Mouse (Mus musculus): ENCODE results near the gene Gata2.

Gene Gata2

GRCm38 (mm10) chr6:88196054-88196732 is 2.5 kb downstream of the Gata2 start:
- no peak for DNase-seq

GRCm38 (mm10) chr6:88196733-88197312 is 3.1 kb downstream of the Gata2 start:
- no peak for DNase-seq

GRCm38 (mm10) chr6:88197313-88198069 is 3.8 kb downstream of the Gata2 start:
- no peak for DNase-seq

DNA sequence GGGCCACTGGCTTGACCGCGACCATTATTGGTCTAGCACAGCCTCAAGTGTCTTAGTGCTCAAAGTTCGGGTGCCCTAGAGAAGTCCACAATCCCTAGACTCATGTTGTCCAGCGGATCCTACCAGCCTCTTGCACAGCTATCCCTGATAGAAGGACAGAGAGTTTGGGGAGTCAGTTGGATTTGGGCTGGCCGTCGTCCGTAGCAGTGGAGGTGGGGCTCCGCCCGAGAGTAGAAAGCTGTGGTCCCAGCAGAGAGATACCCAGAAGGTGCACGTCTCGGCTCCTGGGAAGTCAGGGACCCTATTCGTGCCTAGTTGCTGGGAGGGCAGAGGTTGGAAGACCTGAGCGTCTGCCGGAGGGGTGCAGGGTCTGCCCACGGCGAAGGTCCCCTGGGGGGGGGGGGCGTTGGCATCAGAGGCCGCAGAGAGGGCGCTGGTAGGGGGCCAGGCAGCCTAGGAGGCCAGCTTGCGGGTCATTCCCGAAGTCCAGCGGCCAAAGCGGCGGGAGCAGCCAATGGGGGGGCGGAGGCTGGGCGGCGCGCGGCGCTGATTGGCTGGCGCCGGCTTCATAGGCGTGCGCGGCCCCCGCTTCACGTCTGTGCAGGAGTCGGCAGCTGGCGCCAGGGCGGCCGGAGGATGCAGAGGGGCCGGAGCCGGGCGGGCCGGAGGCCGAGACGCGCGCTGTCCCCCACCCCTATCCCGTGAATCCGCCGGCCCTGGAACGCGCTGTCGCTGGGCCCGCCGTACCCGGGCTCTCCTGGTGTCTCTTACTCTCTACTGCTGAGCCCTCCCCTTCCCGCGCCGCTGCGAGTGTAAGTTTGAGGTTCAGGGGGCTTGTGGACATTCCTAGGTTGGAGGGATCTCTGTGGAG is 4.6 kb downstream of the Gata2 start:
- no peak for DNase-seq

- DNase-seq = no peak
Observed at GRCm38 (mm10) chr6:88199001-88199717, 5.5 kb downstream of the Gata2 start.

- DNase-seq = no peak
Observed at GRCm38 (mm10) chr6:88199718-88200692, 6.3 kb downstream of the Gata2 start.

DNA sequence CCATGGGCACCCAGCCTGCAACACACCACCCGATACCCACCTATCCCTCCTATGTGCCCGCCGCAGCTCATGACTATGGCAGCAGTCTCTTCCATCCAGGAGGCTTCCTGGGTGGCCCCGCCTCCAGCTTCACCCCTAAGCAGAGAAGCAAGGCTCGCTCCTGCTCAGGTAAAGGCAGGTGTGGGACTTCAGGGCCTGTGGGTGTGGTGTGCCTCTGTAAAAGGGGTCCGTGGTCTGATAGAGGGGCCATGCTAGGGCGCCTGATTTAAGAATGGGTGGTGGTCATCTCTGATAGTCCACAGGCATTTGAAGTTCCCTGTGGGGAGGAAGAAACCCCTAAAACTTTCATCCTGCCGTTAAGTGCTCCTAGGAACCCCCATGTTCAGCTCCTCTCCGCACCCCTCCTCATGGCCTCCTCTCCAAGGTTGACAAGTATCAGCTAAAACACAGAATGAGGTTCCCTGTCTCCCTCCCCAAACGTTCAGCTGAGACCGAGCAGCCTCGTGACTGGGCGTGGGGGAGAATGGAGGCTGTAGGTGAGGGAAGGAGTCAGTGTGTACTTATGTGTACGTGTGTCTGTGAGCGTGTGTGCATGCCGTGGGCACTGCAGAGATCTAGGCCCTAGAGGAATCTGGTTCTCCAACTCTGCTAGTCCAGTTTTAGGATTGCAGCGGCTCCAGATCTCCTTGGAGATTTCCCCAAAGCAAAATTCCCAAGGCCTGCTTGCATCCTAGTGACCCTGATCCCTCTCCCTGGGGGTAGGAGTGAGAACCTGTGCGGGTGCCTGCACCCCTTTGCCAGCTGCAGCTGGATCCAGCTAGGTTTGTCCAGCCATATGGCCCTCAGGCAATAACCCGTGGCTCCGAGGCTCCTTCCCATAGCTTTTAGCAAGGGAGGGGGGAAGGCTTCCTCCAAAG is 7.3 kb downstream of the Gata2 start:
- DNase-seq = no peak

DNA sequence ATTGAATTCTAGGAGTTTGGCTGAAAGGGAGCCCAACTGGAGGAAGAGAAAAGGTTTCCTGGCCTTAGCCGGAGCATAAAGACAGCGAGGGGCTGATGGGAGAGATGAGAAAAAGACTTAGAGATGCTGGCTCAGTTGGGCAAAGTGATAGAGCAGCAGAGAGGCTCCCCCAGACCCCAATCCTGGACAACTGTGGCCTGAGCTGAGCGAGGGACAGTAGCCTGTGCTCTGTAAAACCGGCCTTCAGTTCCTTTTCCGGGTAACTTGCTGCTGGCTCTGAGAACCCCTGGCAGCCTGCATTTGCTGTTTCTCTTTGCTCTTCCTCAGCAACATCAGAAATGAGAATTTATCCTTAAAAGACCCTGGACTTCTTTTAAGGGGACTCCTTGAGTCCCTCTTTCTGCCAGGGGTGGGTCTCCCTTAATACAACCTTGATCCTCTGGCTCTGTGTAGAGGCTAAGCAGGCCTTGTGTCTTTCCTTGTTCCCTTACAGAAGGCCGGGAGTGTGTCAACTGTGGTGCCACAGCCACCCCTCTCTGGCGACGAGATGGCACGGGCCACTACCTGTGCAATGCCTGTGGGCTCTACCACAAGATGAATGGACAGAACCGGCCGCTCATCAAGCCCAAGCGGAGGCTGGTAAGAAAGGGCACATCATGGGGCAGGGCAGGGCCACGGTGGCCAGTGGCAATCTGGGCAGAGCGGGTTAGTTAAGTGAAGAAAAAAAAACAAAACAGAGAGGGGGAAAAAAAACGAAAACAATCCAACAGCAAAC is 8.4 kb downstream of the Gata2 start:
- DNase-seq = no peak

- no peak for DNase-seq
Observed at GRCm38 (mm10) chr6:88202921-88203690, 9.4 kb downstream of the Gata2 start.

DNA sequence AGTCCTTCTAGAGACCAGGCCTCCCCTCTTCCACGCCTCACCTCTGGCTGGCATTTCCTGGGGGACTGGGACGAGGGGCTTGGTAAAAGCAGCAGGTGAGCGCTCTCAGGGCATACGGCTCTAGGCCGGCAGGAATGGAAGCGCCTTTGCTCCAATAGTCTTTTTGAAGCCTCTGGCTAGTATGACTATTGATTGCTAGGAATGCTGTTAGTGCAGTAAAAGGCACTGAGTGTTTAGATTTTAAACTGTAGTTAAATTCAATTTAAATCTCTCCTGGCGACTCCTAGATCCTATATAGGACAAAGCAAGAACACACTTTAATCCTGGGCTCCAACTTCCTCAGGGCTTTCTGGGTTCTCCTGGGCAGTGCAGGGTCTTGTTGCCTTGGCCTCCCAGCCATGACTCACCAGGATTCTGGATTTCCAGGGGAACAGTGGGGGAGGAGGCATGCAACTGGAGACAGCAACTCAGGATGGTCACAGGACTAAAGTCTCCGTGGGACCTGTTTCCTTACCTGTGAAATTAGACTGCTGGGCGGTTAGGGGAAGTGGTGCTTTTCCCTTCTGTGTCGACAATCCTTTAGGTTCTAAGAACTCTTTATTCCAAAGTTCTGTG is 10.2 kb downstream of the Gata2 start:
- DNase-seq = no peak

GRCm38 (mm10) chr6:88204531-88205385 is 11.1 kb downstream of the Gata2 start:
- DNase-seq = no peak

DNA sequence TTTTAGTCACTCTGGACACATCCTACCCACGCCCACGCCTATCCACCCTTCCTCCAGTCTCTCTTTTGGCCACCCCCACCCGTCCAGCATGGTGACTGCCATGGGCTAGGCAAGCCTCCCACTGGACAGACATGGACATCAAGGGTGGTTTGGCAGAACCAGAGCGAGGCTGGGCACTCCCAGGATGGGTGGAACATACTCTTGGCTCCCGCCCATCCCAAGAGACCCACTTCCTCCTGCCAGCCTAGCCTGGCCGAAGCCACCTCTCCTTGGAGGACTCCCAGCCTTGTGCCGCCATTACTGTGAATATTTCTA is 11.7 kb downstream of the Gata2 start:
- DNase-seq = no peak

DNA sequence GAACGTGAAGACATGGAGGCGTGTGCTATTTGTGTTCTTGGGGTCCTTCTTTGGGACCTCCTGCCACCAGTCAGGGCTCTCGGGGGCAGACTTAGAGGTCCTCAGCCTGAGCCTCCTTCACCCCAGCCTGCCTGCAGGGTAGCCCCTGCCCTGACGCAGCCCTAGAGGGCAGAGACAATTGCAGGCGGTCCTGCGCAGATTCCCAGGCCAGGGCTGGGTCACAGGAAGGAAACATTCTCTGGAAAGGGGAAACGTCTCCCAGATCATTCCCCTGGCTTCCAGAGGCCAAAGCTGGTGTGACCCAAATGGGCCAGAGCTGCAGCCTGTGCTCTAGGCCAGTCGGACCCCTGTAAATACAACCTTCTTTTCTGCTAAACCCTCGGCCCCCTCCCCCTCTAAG is 12.2 kb downstream of the Gata2 start:
- no peak for DNase-seq

GRCm38 (mm10) chr6:88206566-88206965 is 12.9 kb downstream of the Gata2 start:
- no peak for DNase-seq

- no peak for DNase-seq
Observed at GRCm38 (mm10) chr6:88207403-88208033, 13.8 kb downstream of the Gata2 start.

DNA sequence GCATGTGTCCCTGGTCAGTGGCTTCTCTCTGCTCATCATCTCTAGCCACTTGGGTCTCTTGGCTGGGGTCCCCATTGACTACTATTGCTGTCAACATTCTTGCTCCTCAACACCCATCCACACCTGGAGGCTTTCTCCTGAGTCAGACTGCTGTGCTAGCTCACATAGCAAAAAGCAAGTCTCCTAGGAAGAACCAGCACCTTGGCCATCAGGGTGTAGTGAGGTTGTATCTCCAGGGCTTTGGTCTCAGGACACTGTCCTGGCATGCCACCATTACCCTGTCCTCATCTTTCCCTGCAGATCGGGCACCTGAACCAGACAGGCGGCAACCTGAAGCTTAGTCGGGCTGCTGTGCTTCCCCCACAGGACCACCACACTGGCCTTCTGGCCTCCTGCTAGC is 14.6 kb downstream of the Gata2 start:
- DNase-seq = no peak

DNA sequence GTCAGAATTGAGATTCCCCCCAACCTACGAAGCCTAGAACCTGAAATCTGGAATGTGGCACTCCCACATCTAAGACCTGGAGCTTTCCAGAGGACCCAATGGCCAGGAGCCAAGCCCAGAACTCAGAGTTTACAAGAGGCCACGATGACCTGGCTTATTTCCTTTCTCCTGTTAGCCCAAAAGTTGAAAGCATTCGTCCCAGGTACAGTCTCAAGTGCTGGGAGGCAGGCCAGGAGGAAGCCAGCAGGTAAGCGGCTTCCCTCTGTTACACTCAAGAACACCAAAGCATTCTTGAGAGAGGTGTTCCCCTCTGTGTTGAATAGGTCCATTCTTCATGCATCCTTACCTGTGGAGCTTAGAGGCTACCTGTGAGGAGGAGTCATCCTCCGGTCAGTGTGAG is 15.8 kb downstream of the Gata2 start:
- DNase-seq = no peak
